Mouse (Mus musculus): ENCODE results near the gene Syne3.

The Syne3 gene

GRCm38 (mm10) chr12:104890066-104890465 is 119.5 kb downstream of the Syne3 start:
- no peak for DNase-seq (ENCODE audit: low spot score)

GRCm38 (mm10) chr12:104886104-104886503 is 123.5 kb downstream of the Syne3 start:
- DNase-seq (ENCODE audit: low spot score) = no peak

GRCm38 (mm10) chr12:104882533-104882932 is 127.1 kb downstream of the Syne3 start:
- no peak for DNase-seq (ENCODE audit: low spot score)

- no peak for DNase-seq (ENCODE audit: low spot score)
These were observed 127.5 kb downstream of the Syne3 start for GRCm38 (mm10) chr12:104882061-104882460.

- no peak for DNase-seq (ENCODE audit: low spot score)
These were observed 128.0 kb downstream of the Syne3 start for GRCm38 (mm10) chr12:104881518-104882060.

DNA sequence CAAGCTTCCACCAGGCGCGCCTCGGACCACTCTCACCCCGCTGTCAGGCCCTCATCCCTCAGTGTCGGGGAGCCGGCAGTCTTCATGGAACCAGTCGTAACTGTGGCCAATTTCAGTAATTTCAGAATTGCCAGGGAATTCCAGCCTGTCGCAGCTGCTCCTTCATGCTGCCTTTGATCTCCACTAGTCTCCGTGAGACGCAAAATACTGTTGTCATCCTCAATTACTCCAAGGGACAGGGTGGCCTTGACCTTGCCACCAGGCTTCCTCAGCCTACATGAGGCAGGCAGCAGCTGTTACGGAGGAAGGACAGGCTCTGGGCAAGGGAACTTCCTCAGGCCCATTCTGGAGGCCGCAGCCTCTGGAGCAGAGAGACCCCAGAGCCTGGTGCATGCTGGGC is 129.2 kb downstream of the Syne3 start:
- no peak for DNase-seq (ENCODE audit: low spot score)
